Mouse (Mus musculus) adrenal gland, adult 18-20 months (tissue): Measurements from ENCODE around the gene Tmem254c. TPM values are rescaled to one million over a fixed set of nuclear protein-coding genes. Genes with fewer than 3 reads are reported as not detected.
"Not testable (repeated sequence)": the region's sequence is repeated elsewhere in the genome, so short reads cannot be mapped to it uniquely, and the experiment has no call there.

Experiments
- DNase-seq, 2 experiments: peaks; one replicate each; pipeline ENCODE4 v3.0.0; 2021 to 2022; ENCODE audit warnings: low spot score in 2 of 2
- long read RNA-seq, 2 experiments: library from polyadenylated mRNA; stranded (forward); transcript quantifications; one replicate each; pipeline ENCODE4 v2.0.0; 2021
- total RNA-seq, 2 experiments: library from RNA; stranded (reverse); gene quantifications; 1 replicate in 1 of 2; 2 replicates in 1 of 2; pipeline ENCODE4 v1.2.3; 2021

Gene Tmem254c
- 10 to 100 TPM; 12.5 to 17.2 TPM for total RNA-seq
- long read RNA-seq, experiment 1, partial matches to known transcripts, result 0 of 1 reads
- long read RNA-seq, experiment 1, other reads (novel, unspliced or antisense), result 0 of 1 reads
- long read RNA-seq, experiment 2, transcript Tmem254c-202 (4 exons, 1,211 nt), result major isoform, 11 of 11 reads
- long read RNA-seq, experiment 2, partial matches to known transcripts, result 0 of 11 reads
- long read RNA-seq, experiment 2, other reads (novel, unspliced or antisense), result 0 of 11 reads

DNA sequence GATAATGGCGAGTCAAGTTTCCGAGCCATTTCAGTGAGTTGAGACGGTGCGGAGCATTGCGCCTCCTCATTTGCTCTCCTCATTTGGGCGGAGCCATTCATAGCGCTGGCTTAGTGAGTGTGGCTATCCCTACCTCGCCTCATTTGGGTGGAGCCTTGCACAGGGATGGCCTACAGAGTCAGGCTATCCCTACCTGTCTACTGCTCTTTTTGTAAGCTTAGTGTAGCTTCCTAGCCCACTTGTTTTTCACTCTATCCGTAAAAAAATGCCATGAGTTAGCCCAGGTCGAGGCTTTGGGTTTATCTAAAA, at the start of gene Tmem254c:
Gene Tmem254c (minus strand): TSS at position 31 of the 309 bp plus-strand sequence.
- DNase-seq, result not testable (repeated sequence)

DNA sequence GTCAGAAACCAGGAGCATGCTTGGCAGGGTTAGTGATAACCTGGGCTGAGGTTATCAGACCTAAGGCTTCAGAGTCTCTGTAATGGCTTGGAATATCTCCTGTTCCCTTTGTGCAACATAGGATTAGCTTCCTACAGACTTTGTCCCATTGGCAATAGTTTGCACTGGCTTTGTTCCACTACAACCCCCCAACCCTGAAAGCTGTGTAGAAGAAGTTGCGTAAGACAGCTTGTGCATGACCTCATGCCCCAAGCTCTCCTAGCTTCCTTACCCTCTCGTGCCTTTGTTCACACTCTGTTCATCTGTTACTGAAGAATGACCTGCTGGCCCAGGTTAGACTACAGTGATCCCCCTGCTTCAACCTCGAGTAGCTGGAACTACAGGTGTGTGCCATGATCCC, 30.5 kb upstream of the Tmem254c start:
- not testable (repeated sequence) for DNase-seq

DNA sequence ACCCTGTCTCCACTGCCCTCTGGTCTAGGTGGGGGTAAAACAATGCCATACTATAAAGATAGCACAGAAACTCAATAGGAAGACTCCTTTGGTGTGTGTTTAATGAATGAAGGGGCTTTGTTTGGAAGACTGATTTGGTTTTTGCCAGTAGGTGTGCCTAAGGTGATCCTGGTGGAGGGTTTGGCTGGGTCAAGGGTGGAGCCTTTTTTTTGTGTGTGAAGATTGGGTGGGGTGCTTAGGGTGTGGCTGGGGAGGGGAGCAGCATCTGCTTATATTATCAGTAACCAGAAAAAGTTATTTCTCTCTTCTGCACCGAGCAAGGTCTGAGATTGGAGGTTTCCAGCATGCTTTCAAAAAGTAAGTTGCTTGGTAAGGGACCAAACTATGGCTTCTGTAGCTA, 14.8 kb upstream of the Tmem254c start, which contains the start of gene Cphx3:
Gene Cphx3 (plus strand): TSS at position 301 of the 400 bp plus-strand sequence.
- DNase-seq, result not testable (repeated sequence)

DNA sequence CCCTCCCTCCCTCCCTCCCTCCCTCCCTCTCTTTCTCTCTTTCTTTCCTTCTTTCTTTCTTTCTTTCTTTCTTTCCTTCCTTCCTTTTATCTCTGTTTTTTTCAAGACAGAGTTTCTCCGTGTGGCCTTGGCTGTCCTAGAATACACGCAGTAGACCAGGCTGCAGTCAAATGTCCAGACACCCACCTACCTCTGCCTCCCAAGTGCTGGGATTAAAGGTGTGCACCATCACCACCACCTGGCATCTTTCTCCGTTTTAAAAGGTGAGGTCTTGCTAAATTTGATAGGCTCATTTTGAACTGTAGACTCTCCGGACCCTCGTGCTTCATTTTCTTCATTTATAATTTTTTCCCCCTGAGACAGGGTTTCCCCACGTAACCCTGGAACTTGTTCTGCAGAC, 14.1 kb upstream of the Tmem254c start, which contains the start of gene Cphx2:
Gene Cphx2 (plus strand): TSS at position 301 of the 400 bp plus-strand sequence.
- DNase-seq, result not testable (repeated sequence)

DNA sequence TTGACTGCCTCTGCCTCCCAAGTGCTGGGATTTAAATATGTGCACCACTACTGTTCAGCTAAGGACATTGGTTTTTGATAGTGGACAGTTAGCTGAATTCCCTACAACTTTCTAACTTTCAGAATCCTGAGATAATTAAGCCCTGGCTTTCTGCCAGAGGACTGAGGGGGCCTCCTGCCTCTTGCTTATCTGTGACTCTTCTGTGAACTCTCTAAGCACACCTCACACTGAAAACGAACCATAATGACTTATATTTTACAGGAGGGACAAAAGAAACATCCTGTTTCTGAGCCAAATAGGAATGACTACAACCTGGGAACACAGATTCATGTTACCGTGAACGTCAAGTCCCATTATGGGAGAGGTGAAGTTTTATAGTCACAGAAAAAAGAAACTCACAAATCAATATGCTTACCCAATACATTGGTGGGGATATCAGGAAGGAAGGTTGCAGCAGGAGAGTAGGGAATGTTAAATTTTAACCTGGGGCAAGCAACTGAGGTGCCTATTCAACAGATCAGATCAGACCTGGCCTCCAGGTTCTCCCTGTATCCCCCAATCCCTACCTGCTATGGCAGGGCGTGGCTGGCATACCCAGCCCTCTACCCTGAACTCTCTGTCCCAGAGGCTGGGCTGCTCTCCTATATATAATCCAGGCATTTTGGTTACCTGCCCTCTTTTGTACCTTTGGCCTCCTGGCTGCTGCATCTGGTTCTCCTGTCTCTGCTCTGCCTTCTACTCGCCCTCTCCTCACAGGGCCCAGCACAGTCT, 9.7 kb upstream of the Tmem254c start:
- DNase-seq, result not testable (repeated sequence)

DNA sequence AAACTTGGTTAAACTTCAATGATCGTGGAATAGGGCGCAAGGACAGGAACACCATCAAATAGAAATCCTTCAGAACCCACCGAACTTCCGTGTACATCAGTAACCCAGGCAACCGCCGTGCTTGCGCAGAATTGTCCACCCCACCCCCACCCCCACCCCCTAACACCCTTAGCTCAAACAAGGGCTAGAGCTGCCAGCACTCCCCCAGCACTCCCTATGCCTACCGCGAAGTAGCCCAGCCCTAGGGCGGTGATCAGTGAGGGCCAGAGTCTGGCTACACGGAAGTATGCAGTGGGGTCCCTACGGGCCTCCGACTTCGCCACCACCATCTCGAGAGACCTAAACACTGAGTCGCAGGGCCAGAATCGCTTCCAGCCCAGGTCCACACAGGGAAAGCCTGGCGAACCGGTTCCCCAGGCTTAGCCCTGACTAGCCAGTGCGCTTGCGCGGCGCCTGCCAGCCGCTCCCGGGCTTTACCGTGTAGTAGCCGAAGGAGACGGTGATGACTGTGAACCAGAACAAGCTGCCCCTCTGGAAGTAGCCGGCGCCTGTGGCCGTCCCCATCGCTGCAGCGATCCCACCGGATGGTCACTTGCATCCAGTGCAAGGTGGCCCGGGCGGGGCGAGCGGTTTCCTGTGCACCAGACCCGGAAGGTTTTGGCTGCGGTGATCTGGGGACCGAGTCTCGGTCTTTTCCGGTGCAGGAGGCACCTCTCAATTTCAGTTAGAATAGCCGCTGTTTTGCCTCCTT, 406 bp downstream of the Tmem254c start:
- not testable (repeated sequence) for DNase-seq

DNA sequence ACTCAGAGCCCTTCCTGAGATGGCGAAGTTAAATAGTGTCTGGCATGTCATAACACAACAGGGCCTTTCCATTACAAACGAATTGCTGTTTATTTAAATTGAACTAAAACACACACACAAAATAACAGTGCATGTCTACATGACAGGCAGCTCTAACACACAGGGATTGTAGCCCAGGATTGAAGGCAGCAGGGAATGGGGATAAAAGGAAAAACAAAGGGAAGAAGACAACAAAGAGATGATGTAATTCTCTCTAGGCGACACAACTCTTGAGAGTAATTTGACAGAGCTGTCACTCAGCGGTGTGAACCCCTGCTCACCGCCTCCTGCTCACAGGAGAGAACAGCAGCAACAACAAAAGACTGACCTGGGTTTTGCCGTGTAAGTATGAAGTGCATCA, 7.8 kb downstream of the Tmem254c start:
- not testable (repeated sequence) for DNase-seq

DNA sequence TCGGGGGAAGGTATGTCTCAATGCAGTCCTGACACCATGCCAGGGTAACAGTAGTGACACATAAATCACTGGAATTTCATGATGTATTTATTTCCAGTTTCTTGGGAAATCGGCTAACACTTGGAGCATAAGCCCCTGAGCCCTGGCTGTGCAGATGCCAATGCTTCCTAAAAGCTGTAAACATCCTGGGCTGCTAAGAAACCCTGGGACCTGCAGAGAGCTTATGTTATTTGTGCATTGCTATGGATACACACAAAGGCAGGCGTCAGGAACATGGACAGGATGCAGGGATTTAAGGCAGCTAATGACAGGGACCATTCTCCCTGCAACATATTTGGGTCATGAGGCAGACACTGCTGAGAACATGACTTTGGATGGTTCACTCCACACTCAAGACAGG, 9.0 kb downstream of the Tmem254c start:
- DNase-seq, result not testable (repeated sequence)

DNA sequence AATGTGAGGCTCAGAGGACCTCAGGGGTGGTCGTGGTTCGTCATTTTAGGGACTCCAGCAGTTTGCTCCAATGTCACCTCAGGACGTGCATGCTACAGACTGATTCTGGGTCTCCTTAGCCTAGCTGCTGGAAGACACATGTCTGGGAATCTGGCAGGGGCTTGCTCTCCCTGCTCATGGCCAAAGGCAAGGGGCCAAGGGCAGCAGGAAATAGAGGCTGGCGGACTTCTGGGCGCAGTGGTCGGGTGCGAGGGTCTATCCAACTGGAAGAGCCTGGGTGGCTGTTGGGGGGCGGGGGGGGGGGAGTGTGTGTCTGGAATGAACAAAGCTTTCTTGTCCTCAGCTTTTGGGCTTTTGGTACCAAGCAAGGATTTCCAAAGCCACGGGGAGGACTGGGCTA, 18.4 kb downstream of the Tmem254c start:
- not testable (repeated sequence) for DNase-seq

DNA sequence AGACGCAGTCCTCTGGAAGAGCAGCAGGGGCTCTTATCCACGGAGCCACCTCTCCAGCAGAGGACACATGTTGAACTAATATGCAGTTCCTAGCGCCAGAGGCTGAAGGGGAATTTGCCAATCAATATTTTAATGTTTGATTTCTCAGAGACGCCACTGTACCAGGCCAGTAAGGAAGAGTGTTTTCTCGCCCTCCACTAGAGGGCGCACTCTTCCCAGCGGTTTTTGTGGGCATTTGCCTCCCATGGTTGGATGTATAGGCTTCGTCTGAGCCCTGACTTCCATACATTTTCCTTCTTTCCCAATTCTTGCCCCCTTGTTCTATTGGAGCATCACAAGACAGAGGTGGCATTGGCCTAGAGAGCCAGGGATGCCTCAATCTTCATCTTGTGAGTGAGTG, 20.1 kb downstream of the Tmem254c start:
- DNase-seq, result not testable (repeated sequence)

DNA sequence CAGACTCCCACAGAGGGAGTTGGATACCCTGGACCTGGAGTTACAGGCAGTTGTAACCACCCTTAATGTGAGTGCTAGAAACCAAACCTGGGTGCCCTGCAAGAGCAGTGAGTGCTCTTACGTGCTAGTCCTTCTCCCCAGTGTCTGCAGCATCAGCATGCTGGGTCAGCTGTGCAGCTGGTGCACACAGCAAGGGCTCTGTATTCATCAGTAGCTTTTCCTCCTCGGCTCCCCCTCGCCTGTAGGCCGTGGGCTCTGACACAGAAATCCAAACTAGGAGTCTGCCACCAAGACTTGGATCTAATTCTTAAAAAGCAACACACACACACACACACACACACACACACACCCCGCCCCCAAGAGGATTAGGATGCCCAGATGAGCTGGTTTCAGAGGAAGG, 22.1 kb downstream of the Tmem254c start:
- DNase-seq, result not testable (repeated sequence)

DNA sequence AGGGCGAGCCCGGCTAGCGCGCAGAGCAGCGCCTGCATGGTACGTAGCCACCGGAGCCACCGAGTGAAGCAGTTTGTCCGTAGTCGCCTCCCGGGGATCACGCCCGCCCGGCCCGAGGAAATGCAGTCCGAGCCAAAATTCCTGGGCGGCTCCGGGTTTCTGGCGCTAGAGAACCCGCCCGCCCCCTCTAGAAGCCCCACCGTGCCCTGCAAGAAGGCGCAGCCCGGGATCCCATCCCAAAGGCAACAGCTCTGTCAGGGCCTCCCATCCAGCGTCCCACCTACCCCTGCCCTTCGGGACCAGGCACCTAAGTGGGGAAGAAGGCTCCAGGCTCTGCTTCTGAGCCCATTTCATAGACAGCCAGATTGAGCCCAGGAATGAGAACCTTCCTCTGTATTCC, 24.5 kb downstream of the Tmem254c start, which contains the start of gene Gm9780:
Gene Gm9780 (minus strand): TSS at position 101 of the 400 bp plus-strand sequence.
- DNase-seq, result not testable (repeated sequence)

DNA sequence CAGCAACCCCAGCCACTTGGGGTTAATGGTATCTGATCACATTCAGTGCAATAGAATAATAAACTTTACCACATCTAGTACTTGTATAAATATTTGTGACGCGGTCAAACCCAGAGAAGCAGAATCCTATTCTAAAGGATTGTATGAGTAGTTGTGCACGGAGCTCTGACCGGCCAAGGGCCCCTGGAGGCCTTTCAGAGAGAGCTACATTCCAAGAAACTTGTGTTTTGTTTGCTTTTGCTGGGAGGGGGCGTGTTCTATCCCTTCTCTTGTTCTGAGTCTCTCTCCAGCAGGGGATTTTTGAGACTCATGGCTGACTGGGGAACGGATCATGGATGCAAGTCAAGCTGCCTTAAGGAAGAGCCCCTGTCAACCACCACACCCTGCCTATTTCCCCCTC, 31.7 kb downstream of the Tmem254c start:
- not testable (repeated sequence) for DNase-seq

DNA sequence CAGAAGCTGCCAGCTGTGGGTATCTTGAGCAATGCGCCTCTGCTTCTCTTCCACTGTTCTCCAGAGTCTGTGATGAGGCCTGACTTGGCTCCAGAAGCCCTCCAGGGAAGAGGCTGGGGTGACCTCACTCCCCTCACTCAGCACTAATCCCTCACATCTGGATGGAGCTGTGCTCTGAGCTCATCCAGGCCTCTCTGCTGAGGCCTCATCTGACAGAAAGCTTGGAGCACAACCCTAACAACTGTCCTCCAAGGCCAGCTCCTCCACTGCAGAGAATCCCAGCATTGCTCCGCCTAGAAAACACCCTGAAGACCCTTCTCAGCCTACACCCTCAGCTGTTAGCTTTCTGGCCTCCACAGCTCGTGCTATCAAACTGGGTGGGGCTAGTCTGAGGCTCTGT, 32.8 kb downstream of the Tmem254c start:
- DNase-seq, result not testable (repeated sequence)

DNA sequence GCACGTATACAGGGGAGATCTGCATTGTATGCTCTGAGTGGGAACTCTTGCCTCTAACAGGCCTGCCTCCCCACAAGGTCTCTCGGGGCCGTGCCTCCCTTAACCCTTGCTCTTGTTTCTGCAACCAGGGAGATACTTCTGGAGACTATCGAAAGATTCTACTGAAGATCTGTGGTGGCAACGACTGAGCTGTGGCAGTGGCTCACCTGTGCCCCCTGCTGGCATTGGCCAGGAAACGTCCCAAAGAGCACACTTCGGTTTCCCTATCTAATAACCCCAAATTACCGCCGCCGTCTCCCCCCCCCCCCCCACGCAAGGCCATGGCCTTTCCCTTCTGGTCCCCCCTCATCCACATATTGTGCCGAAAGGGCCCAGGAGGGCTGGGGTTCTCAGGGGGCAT, 41.5 kb downstream of the Tmem254c start:
- DNase-seq, result not testable (repeated sequence)

DNA sequence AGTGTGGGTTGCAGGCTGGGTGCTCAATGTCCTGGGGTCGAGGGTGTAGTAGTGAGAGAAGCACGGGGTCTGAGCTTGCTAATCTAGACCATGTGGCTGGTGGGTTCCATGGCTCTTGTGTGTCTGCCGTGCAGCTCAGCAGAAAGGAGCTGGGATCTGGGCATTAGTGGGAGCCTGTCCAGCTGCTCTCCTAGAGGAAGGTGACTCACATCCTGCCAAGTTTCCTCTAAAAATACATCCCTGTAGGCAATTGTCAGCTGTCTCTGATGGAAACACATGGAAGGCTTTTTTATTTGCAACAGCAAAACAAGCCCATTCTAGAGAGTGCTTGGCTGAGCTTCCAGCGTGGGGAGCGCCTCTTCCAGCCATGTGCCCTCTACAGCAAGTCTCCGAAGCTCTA, 44.3 kb downstream of the Tmem254c start:
- DNase-seq, result not testable (repeated sequence)

DNA sequence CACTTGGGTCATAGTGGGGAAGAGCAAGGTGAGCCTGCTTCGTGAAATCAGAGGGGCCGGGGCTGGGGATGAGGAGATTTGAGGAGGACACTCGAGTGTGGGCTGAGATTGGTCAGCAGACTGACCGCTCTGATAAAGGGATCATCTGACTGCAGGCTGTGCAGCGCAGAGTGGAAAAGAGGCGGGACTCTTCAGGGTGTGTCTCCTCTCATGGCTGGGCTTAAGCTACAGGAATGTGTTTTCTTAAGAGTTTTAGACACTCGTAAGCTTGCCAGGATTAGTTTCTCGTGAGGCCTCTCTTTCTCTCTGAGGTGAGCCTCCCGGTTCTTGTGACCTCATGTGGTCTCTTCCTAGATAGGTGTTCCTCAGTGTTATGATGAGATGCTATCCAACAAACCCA, 45.6 kb downstream of the Tmem254c start:
- DNase-seq, result not testable (repeated sequence)

DNA sequence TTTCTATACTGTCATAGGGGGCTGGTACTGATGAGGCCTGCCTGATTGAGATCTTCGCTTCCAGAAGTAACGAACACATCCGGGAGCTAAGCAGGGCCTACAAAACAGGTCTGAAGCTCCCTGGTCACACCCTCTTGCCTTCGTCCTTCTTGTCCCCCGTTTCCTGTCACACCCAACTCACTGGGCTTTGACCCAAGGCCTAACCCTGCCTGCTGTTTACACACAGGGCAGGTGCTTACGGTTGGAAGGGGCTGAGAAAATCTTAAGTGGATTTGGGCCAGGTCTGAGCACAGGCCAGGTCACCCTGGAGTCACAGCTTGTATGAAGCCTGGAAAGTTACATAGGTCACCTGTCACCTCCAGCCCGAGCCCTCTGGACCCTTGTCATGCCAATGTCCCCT, 50.7 kb downstream of the Tmem254c start:
- not testable (repeated sequence) for DNase-seq
